Comparison of ENCODE assay signal across 8 mouse cellular contexts in genomic region chr11:25862686-25863085, GRCm38 (mm10).
A peak's percentile ranks its signal among the peaks of the same experiment; 100 is the strongest.
DNase-seq lines count a peak whose midpoint lies in the region; ATAC-seq and TF ChIP-seq lines count a peak whose summit lies in the region.

No protein-coding gene starts in this region.

- no peaks in the 10 kb centered on the region for H3K4me1 ChIP-seq in intestine, postnatal 0 days (replicated peaks; ENCODE audit: control insufficient read depth, insufficient read depth, low read length)
- H3K4me1 ChIP-seq in limb, embryonic 10.5 days = peaks cover 2% of the 10 kb centered on the region; the same call in 1 of the 2 replicates
- H3K4me1 ChIP-seq in midbrain, embryonic 14.5 days (ENCODE audit: control insufficient read depth, insufficient read depth, low read length) = peaks cover 2% of the 10 kb centered on the region; the same call in 1 of the 2 replicates

- H3K4me3 ChIP-seq in gastrocnemius, adult 2 months = no peak overlapping the region
- no peak overlapping the region for H3K4me3 ChIP-seq in intestine, postnatal 0 days (ENCODE audit: low read depth, low read length)
- no peak overlapping the region for H3K4me3 ChIP-seq in limb, embryonic 10.5 days
- H3K4me3 ChIP-seq in midbrain, embryonic 14.5 days (replicated peaks; ENCODE audit: low read depth, low read length) = no peak overlapping the region

- H3K36me3 ChIP-seq in intestine, postnatal 0 days (ENCODE audit: control insufficient read depth, insufficient read depth) = no peaks in the 10 kb centered on the region
- no peaks in the 10 kb centered on the region for H3K36me3 ChIP-seq in limb, embryonic 10.5 days
- H3K36me3 ChIP-seq in midbrain, embryonic 14.5 days (ENCODE audit: control insufficient read depth, insufficient read depth, low read length) = no peaks in the 10 kb centered on the region
- H3K36me3 ChIP-seq in splenic B cell, adult 2 months (ENCODE audit: control insufficient read depth, insufficient read depth, low read length, poor library complexity, severe bottlenecking) = no peaks in the 10 kb centered on the region

- no peak overlapping the region for H3K9ac ChIP-seq in intestine, postnatal 0 days (ENCODE audit: low read depth, low read length)
- no peak overlapping the region for H3K9ac ChIP-seq in midbrain, embryonic 14.5 days (replicated peaks; ENCODE audit: low read length)

- no peak overlapping the region for H3K4me2 ChIP-seq in intestine, postnatal 0 days (replicated peaks; ENCODE audit: low read depth)
- H3K4me2 ChIP-seq in midbrain, embryonic 14.5 days (ENCODE audit: low read length) = no peak overlapping the region

- TF ChIP-seq CTCF in gastrocnemius, adult 2 months (IDR thresholded peaks at IDR 0.05) = peak; percentile 54
- TF ChIP-seq CTCF in intestine, postnatal 0 days (IDR thresholded peaks at IDR 0.05; ENCODE audit: low read depth) = peak; percentile 94

- no peak overlapping the region for H3K27ac ChIP-seq in gastrocnemius, adult 2 months
- H3K27ac ChIP-seq in intestine, postnatal 0 days (ENCODE audit: low read depth, low read length) = no peak overlapping the region
- H3K27ac ChIP-seq in limb, embryonic 10.5 days = no peak overlapping the region
- H3K27ac ChIP-seq in midbrain, embryonic 14.5 days (replicated peaks; ENCODE audit: low read depth, low read length) = 0 out of 2 replicates have a peak overlapping the region, but pooled peaks have one; percentile 15

- H3K27me3 ChIP-seq in intestine, postnatal 0 days (replicated peaks; ENCODE audit: control insufficient read depth, insufficient read depth, low read length) = no peaks in the 10 kb centered on the region
- no peaks in the 10 kb centered on the region; the same call in 1 of the 2 replicates for H3K27me3 ChIP-seq in limb, embryonic 10.5 days (ENCODE audit: low read depth, poor library complexity, severe bottlenecking)
- H3K27me3 ChIP-seq in midbrain, embryonic 14.5 days (ENCODE audit: control insufficient read depth, insufficient read depth, low read length) = no peaks in the 10 kb centered on the region
- H3K27me3 ChIP-seq in splenic B cell, adult 2 months (ENCODE audit: control insufficient read depth, insufficient read depth, low read length, poor library complexity, severe bottlenecking) = no peaks in the 10 kb centered on the region; the same call in 1 of the 2 replicates

- DNase-seq in gastrocnemius, adult 2 months = peak; percentile 18
- DNase-seq in gastrocnemius, postnatal 25 days = no peak
- peak; percentile 72 to 78 for DNase-seq in cerebellum, postnatal 36 days
- DNase-seq in gastrocnemius, postnatal 4 days (ENCODE audit: low spot score in 2 of 2) = peak; percentile 40 to 56
- DNase-seq in limb, embryonic 10.5 days (ENCODE audit: low spot score) = peak; percentile 86
- DNase-seq in midbrain, embryonic 14.5 days = peak; percentile 90
- DNase-seq in splenic B cell, adult 2 months (ENCODE audit: low read depth, low spot score) = peak; percentile 76

- no peak for ATAC-seq in intestine, postnatal 0 days
- peak; percentile 63 for ATAC-seq in midbrain, embryonic 14.5 days (ENCODE audit: low FRiP score, low TSS enrichment)

- 9% methylated on average over 9 of the region's 9 CpGs for WGBS in intestine, postnatal 0 days
- 8% methylated on average over 9 of the region's 9 CpGs for WGBS in limb, embryonic 10.5 days
- 7% methylated on average over 9 of the region's 9 CpGs for WGBS in midbrain, embryonic 14.5 days

- H3K9me3 ChIP-seq in intestine, postnatal 0 days (ENCODE audit: control insufficient read depth) = no peaks in the 10 kb centered on the region
- H3K9me3 ChIP-seq in limb, embryonic 10.5 days (replicated peaks) = no peaks in the 10 kb centered on the region
- no peaks in the 10 kb centered on the region for H3K9me3 ChIP-seq in midbrain, embryonic 14.5 days (ENCODE audit: control insufficient read depth, low read length)

- intact Hi-C loops in gastrocnemius, adult 2 months (cut with DNase I) = no loop called here
